Mouse (Mus musculus): Measurements from ENCODE around the gene Adamtsl4. TPM values are rescaled to one million over a fixed set of nuclear protein-coding genes. Genes with fewer than 3 reads are reported as not detected.
A peak's percentile ranks its signal among the peaks of the same experiment; 100 is the strongest.

The Adamtsl4 gene
- polyA plus RNA-seq (2015; fragmentation: Nextera tagmentation; extraction: Ambion mirVana), result 3.8 and 3.9 TPM in 2 replicates

DNA sequence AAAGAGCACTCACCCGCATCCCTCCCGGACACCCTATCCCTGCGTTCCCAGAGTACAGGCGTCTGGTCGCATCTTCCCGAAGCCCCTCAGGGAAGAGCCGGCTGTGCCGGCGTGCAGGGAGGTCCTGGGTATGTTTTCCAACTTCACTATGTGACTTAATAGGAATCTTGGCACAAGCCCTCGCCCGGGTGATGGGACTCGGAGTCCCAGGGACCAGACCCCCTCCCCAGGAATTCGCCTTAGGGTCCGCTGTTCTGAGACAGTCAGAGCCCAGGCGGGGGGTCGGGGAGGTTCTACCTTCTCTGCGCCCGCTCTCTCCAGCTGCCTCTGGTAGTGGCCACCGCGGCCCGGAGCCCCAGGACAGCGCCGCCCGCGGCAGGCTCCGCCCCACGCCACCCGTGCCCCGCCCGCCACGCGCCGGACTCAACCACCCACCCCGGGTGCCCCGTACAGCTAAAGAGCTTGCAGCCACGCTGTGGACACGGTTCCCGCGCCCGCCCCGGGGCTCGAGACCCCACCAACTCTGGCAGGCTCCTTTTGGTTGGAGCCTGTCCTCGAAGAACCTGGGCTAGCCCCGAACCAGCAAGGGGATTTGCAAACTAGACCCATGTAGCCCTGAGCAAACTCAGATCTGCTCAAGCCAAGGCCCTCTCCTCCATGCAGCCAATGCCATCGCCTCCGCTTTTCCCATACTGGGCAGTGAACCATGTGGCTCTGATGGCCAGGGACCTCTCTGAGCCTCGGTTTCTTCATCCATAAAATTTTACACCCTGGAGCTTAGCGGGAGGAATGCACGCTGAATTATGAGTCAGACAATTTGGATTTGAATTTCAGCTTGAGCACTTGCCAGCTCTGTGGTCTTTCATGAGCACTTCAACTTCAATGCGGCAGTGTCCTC lies at the start of gene Adamtsl4:
Adamtsl4 (minus strand) TSS at position 394 of the 898 bp plus-strand sequence.
- Histone ChIP-seq H3K36me3 (ENCODE audit: insufficient read depth, low read length) (peaks cover 2% of the 10 kb centered on the region; the same call in 1 of the 2 replicates), H3K9ac (replicated peaks; ENCODE audit: low read length) (peak within 1 kb of the TSS; percentile 71), H3K4me2 (replicated peaks; ENCODE audit: low read depth, low read length) (peak within 1 kb of the TSS; percentile 92), H3K27ac (ENCODE audit: low read length) (peak within 1 kb of the TSS; percentile 89), H3K9me3 (ENCODE audit: low read length) (0 out of 2 replicates have a peak, but pooled peaks cover 2% of the 10 kb centered on the region), H3K27me3 (ENCODE audit: insufficient read depth, low read length) (no peaks in the 10 kb centered on the region), H3K4me3 (ENCODE audit: low read length) (peak within 1 kb of the TSS; percentile 53), H3K4me1 (ENCODE audit: insufficient read depth, low read length) (peaks cover 58% of the 10 kb centered on the region)
- peak; percentile 81 for ATAC-seq (ENCODE audit: low FRiP score, low TSS enrichment)
- 2% methylated on average over 48 of the region's 50 CpGs for WGBS

DNA sequence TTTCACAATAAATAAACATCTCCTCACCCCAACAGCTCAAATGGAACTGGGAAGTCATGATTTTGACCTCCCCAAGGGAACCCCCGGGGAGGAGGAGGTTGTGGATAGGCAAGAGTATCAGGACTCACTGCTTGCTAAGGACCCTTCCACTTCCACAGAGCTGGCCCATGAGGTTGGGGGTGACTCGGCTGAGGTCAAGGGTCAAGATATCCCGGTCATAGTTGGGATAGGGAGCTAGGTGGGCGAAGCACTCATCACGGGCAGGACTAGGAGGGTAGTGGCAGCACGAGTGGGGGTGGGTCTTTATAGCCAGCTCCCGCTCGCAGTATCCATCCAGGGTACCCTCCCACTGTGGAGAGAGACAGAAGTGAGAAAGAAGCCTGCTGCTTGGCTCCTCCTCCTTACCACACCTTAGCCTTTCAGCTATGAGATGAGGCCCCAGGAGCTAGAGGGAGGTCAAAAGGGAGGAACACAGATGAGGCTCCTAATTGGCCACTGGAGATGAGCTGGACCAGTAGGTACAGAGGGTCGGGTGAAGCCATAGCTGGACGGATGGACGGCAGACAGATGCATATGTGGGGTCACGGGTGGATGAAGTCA lies 47.5 kb upstream of the Adamtsl4 start:
- no peak for ATAC-seq (ENCODE audit: low FRiP score, low TSS enrichment)
- Histone ChIP-seq H3K9me3 (ENCODE audit: low read length) (no peaks in the 10 kb centered on the region), H3K27me3 (ENCODE audit: insufficient read depth, low read length) (no peaks in the 10 kb centered on the region), H3K4me2 (replicated peaks; ENCODE audit: low read depth, low read length) (no peak overlapping the region), H3K36me3 (ENCODE audit: insufficient read depth, low read length) (peaks cover 7% of the 10 kb centered on the region; the same call in 1 of the 2 replicates), H3K4me1 (ENCODE audit: insufficient read depth, low read length) (peaks cover 30% of the 10 kb centered on the region), H3K9ac (replicated peaks; ENCODE audit: low read length) (no peak overlapping the region), H3K4me3 (ENCODE audit: low read length) (no peak overlapping the region), H3K27ac (ENCODE audit: low read length) (0 out of 2 replicates have a peak overlapping the region, but pooled peaks have one; percentile 10)
- 84% methylated on average over 12 of the region's 12 CpGs for WGBS

DNA sequence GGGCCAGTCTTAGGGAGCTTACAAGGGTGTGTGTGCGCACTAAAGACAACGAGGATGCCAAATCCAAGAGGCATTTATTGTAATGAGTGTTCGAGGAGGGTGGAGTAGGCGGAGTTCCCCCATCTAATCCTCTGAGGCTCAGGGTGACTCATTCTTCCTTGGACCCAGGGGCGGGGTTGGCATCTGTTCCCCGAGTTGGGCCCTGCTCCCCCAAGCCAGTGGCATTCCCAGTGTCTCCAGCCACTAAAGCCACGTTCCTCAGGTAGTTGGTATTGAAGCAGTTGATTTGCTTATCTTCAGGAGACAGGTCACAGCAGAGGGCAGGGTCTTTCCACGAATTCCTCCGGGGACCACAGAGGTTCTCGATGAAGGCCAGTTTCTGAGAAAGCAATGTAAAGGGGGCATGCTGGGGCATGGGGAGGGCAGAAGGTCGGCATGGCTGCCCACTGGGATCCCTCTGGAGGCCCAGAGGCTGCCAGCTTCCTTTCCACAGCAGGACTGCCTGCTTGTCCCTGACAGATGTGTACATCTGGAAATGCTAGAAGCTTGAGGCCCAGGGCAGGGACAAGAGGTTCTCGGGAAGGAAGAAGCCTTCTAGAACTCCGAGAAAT lies 46.5 kb upstream of the Adamtsl4 start:
- H3K27me3 ChIP-seq (ENCODE audit: insufficient read depth, low read length), result no peaks in the 10 kb centered on the region
- H3K4me3 ChIP-seq (ENCODE audit: low read length), result no peak overlapping the region
- H3K4me2 ChIP-seq (replicated peaks; ENCODE audit: low read depth, low read length), result no peak overlapping the region
- peaks cover 22% of the 10 kb centered on the region for H3K4me1 ChIP-seq (ENCODE audit: insufficient read depth, low read length)
- no peak for ATAC-seq (ENCODE audit: low FRiP score, low TSS enrichment)
- H3K9ac ChIP-seq (replicated peaks; ENCODE audit: low read length), result no peak overlapping the region
- H3K27ac ChIP-seq (ENCODE audit: low read length), result no peak overlapping the region
- no peaks in the 10 kb centered on the region for H3K9me3 ChIP-seq (ENCODE audit: low read length)
- H3K36me3 ChIP-seq (ENCODE audit: insufficient read depth, low read length), result peaks cover 7% of the 10 kb centered on the region; the same call in 1 of the 2 replicates
- WGBS, result 84% methylated on average over 13 of the region's 13 CpGs

DNA sequence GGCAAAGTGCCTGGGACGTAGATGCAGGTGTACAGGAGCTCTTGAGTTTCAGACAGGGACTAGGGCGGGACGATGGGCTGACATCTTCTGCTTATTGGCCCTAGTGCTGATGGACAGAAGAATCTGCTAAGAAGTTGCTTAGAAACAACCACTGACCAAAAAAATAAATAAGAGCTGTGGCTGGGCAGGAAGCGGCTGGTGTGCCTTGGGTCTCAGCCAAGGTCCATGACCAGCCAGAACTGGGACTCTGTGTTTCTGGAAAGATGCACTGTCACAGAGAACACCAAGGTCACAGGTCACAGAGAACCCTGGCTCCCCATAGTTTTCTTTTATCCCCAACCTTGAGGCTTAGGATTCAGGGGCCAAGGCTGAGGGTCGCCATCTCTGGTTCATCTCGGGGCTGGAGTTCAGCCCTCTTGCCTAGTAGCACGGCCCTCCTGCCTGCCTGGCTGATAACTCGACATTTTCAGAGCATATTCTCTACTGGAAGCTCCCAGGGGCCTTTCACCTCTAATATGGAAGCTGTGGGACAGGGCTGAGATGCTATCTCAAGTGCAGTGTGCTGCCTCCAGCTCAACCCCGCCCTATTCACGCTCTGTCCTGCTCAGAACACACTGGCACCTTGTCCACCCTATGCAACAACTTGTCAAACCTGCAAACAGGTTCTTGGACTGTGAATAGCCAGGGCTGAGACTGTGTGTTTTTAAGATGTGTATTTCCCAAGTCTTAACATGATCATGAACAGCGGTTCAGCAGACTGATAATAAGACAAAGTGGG lies 45.2 kb upstream of the Adamtsl4 start:
- Histone ChIP-seq H3K4me2 (replicated peaks; ENCODE audit: low read depth, low read length) (no peak overlapping the region), H3K27ac (ENCODE audit: low read length) (no peak overlapping the region), H3K4me3 (ENCODE audit: low read length) (no peak overlapping the region), H3K4me1 (ENCODE audit: insufficient read depth, low read length) (peaks cover 16% of the 10 kb centered on the region), H3K36me3 (ENCODE audit: insufficient read depth, low read length) (peaks cover 7% of the 10 kb centered on the region; the same call in 1 of the 2 replicates), H3K27me3 (ENCODE audit: insufficient read depth, low read length) (no peaks in the 10 kb centered on the region), H3K9me3 (ENCODE audit: low read length) (no peaks in the 10 kb centered on the region), H3K9ac (replicated peaks; ENCODE audit: low read length) (no peak overlapping the region)
- 71% methylated on average over 11 of the region's 11 CpGs for WGBS
- no peak for ATAC-seq (ENCODE audit: low FRiP score, low TSS enrichment)

DNA sequence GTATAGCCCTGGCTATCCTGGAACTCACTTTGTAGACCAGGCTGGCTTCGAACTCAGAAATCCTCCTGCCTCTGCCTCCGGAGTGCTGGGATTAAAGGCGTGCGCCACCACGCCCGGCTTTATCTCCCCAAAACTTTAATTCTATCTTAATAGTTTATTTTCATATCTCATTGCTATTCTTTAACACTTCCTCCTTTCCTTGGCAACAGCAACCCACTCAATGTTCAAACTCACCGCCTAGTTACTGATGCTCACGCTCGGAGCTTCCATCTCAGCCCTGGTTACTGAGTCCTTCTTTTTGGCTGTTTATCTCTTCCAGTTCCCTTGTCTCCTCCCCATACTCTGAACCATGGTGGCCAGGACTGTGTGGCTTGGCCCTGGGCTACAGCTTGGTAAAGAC lies 44.6 kb upstream of the Adamtsl4 start:
- peaks cover 10% of the 10 kb centered on the region for H3K4me1 ChIP-seq (ENCODE audit: insufficient read depth, low read length)
- H3K27me3 ChIP-seq (ENCODE audit: insufficient read depth, low read length), result no peaks in the 10 kb centered on the region
- no peak overlapping the region for H3K27ac ChIP-seq (ENCODE audit: low read length)
- H3K4me3 ChIP-seq (ENCODE audit: low read length), result no peak overlapping the region
- H3K9ac ChIP-seq (replicated peaks; ENCODE audit: low read length), result no peak overlapping the region
- no peak overlapping the region for H3K4me2 ChIP-seq (replicated peaks; ENCODE audit: low read depth, low read length)
- peaks cover 7% of the 10 kb centered on the region; the same call in 1 of the 2 replicates for H3K36me3 ChIP-seq (ENCODE audit: insufficient read depth, low read length)
- H3K9me3 ChIP-seq (ENCODE audit: low read length), result no peaks in the 10 kb centered on the region
- no peak for ATAC-seq (ENCODE audit: low FRiP score, low TSS enrichment)
- WGBS, result 95% methylated on average over 9 of the region's 9 CpGs

DNA sequence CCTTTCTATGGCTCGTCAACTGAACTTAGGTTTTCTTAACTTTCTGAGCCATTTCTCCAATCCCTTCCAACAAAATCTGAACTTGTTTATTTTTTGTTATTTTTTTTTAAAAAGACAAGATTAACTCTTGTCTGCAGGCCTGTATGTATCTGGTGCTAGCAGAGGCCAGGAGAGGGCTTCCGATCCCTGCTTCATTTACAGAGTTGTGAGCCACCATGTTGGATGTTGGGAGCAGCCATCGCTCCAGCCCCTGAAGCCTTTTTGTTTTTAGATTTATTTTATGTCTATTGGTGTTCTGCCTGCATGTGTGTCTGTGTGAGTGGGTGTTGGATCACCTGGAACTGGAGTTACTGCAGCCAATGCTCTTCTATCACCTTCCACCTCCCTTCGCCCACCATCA lies 44.1 kb upstream of the Adamtsl4 start:
- Histone ChIP-seq H3K4me2 (replicated peaks; ENCODE audit: low read depth, low read length) (no peak overlapping the region), H3K36me3 (ENCODE audit: insufficient read depth, low read length) (peaks cover 7% of the 10 kb centered on the region; the same call in 1 of the 2 replicates), H3K9ac (replicated peaks; ENCODE audit: low read length) (no peak overlapping the region), H3K27ac (ENCODE audit: low read length) (no peak overlapping the region), H3K4me3 (ENCODE audit: low read length) (no peak overlapping the region), H3K27me3 (ENCODE audit: insufficient read depth, low read length) (no peaks in the 10 kb centered on the region), H3K9me3 (ENCODE audit: low read length) (no peaks in the 10 kb centered on the region), H3K4me1 (ENCODE audit: insufficient read depth, low read length) (peaks cover 9% of the 10 kb centered on the region; the same call in 1 of the 2 replicates)
- ATAC-seq (ENCODE audit: low FRiP score, low TSS enrichment), result no peak
- 85% methylated on average over 4 of the region's 4 CpGs for WGBS

DNA sequence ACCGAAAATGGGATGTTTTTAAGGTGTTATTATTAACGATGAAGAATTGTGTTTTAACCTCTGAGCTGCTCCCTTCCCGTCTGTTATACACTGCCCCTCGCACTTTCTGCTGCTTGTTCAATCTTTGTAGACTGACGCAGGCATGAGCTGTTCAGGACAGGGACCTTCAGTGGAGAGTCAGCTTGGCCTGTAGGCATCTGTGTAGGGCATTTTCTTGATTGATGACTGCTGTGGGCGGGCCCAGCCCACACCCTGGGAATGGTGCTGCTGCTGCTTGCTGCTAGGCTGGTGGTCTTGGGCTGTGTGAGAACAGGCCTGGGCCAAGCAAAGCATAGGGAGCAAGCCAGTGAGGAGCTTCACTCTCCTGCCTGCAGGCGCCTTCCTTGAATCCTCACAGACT lies 42.7 kb upstream of the Adamtsl4 start:
- H3K9me3 ChIP-seq (ENCODE audit: low read length), result no peaks in the 10 kb centered on the region
- H3K4me1 ChIP-seq (ENCODE audit: insufficient read depth, low read length), result 0 out of 2 replicates have a peak, but pooled peaks cover 9% of the 10 kb centered on the region
- H3K9ac ChIP-seq (replicated peaks; ENCODE audit: low read length), result no peak overlapping the region
- H3K27me3 ChIP-seq (ENCODE audit: insufficient read depth, low read length), result no peaks in the 10 kb centered on the region
- H3K27ac ChIP-seq (ENCODE audit: low read length), result no peak overlapping the region
- H3K36me3 ChIP-seq (ENCODE audit: insufficient read depth, low read length), result peaks cover 3% of the 10 kb centered on the region; the same call in 1 of the 2 replicates
- no peak overlapping the region for H3K4me3 ChIP-seq (ENCODE audit: low read length)
- H3K4me2 ChIP-seq (replicated peaks; ENCODE audit: low read depth, low read length), result no peak overlapping the region
- 76% methylated on average over 7 of the region's 7 CpGs for WGBS
- ATAC-seq (ENCODE audit: low FRiP score, low TSS enrichment), result no peak

DNA sequence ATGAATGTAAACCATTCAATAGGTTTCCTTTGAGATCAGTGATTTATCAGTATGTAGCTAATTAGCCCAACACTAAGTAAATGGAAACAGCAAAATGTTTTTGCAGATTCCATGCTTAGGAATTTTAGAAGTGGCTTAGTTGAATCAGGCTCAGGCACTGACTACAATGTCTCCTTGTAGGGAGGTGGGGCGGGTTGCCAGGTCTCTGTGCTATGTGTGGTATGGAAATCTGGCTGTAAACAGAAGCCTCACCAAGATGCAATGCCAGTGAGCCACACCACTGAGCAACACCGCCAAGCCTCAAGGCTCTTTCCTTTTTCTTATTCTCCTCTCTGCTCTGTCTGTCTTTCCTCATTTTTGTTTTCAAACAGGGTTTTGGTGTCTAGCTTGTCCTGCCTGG lies 41.2 kb upstream of the Adamtsl4 start:
- no peak for ATAC-seq (ENCODE audit: low FRiP score, low TSS enrichment)
- Histone ChIP-seq H3K4me1 (ENCODE audit: insufficient read depth, low read length) (0 out of 2 replicates have a peak, but pooled peaks cover 9% of the 10 kb centered on the region), H3K9me3 (ENCODE audit: low read length) (no peaks in the 10 kb centered on the region), H3K9ac (replicated peaks; ENCODE audit: low read length) (no peak overlapping the region), H3K4me2 (replicated peaks; ENCODE audit: low read depth, low read length) (no peak overlapping the region), H3K27ac (ENCODE audit: low read length) (no peak overlapping the region), H3K27me3 (ENCODE audit: insufficient read depth, low read length) (no peaks in the 10 kb centered on the region), H3K4me3 (ENCODE audit: low read length) (no peak overlapping the region), H3K36me3 (ENCODE audit: insufficient read depth, low read length) (no peaks in the 10 kb centered on the region)
- WGBS, result 91% methylated on average over 2 of the region's 2 CpGs

DNA sequence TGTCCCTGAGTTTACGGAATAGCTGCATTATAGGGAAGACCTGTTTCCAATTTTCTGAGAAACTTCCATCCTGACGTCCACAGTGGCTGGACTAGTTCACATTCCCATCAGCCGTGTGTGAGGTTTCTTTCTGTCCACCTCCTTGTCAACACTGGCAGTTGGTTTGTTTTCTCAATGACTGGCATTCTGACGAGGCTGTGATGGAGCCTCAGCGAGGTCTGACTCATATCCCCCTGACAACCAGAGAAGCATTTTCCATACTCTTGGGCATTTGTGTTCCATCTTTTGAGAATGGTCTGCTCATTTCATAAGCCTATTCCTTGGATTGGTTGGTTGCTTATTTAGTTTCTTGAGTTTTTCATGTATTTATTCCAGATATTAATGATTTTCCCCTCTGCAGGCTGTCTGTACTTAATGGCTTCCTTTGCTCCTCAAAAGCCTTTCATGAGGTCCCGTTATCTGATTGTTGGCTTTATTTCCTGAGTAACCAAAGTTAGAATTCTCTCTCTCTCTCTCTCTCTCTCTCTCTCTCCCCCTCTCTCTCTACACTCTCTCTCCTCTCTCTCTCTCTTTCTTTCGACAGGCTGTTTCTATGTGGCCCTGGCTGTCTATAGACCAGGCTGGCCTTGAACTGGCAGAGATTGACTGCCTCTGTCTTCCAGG lies 39.1 kb upstream of the Adamtsl4 start:
- Histone ChIP-seq H3K9ac (replicated peaks; ENCODE audit: low read length) (no peak overlapping the region), H3K36me3 (ENCODE audit: insufficient read depth, low read length) (no peaks in the 10 kb centered on the region), H3K27ac (ENCODE audit: low read length) (no peak overlapping the region), H3K4me1 (ENCODE audit: insufficient read depth, low read length) (no peaks in the 10 kb centered on the region), H3K27me3 (ENCODE audit: insufficient read depth, low read length) (no peaks in the 10 kb centered on the region), H3K9me3 (ENCODE audit: low read length) (no peaks in the 10 kb centered on the region), H3K4me2 (replicated peaks; ENCODE audit: low read depth, low read length) (no peak overlapping the region), H3K4me3 (ENCODE audit: low read length) (no peak overlapping the region)
- WGBS, result 56% methylated on average over 7 of the region's 7 CpGs
- no peak for ATAC-seq (ENCODE audit: low FRiP score, low TSS enrichment)
